Mouse (Mus musculus): Measurements from ENCODE around the gene Prkag2.
A peak's percentile ranks its signal among the peaks of the same experiment; 100 is the strongest.

Gene Prkag2

DNA sequence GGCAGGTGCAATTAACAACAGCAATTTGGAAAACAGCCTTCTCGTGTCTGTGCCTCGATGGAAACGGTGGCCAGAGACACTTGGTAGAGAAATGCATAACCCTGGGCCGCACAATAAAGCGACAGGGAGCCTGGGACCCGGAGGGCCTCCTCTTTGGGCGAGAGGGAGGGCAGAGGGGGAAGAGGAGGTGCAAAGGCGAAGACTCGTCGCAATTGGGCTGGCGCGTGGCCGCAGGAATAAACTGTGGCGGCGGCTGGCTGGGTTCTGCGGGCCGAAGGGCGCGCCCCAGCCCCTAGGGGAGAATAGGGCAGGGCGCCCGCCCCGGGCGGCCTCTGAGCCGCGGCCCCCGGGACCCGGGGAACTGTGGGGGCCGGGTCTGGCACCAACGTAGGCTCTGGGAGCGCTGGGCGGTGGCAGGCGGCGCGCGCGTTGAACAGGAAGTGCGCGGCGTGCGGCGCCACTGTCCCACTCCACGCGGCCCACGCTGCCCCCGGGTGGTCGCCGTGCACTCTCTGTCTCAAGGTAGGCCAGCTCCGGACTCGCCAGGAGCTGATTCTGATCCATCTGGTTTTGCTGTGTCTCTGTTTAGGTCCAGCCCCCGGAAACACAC lies at the start of gene Prkag2:
TSS of gene Prkag2 (minus strand) at position 127 of the 610 bp plus-strand sequence.
- DNase-seq (ENCODE audit: low spot score): peak; percentile 54

DNA sequence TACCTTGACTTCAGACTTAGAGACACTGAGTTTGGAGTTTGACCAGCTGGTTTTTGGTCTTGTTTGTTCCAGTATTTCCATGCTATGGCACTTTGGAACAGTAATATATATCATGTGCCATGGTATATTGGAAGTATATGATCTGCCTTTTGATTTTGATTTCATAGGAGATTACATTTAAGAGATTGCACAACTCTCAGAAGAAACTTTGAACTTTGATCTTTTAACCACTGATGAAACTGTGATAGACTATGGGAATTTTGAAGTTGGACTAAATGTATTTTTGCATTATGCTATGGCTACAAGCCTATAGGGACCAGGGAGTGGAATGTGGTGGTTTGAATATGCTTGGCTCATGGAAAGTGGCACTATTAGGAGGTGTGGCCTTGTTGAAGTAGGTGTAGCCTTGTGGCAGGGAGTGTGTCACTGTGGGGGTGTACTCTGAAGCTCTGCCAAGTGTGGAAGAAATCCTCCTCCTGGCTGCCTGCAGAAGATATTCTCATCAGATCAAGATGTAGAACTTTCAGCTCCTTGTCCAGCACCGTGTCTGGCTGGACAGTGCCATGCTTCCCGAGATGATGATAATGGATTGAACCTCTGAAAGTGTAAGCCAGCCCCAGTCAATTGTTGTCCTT lies 49.0 kb upstream of the Prkag2 start:
- no peak for DNase-seq (ENCODE audit: low spot score)

DNA sequence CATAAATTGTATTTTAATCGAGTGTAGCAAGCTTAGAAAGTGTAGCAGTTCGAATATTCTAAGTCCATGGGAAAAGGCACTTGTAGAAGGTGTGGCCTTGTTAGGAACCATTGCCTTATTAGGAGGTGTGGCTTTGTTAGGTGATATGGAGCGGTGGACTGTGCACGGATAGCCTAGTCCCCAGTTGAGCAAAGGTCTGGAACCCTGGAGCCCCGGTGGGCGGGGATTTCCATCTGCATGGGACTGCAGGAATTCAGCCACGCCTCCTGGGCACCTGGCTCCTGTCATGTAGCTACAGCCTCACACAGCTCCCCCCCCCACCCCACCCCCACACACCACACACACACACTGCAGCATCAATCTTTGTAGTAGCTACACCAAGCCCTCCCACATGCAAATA lies 46.3 kb upstream of the Prkag2 start:
- DNase-seq (ENCODE audit: low spot score): no peak

GRCm38 (mm10) chr5:25127865-25128264 lies 27.4 kb upstream of the Prkag2 start:
- DNase-seq (ENCODE audit: low spot score): no peak

DNA sequence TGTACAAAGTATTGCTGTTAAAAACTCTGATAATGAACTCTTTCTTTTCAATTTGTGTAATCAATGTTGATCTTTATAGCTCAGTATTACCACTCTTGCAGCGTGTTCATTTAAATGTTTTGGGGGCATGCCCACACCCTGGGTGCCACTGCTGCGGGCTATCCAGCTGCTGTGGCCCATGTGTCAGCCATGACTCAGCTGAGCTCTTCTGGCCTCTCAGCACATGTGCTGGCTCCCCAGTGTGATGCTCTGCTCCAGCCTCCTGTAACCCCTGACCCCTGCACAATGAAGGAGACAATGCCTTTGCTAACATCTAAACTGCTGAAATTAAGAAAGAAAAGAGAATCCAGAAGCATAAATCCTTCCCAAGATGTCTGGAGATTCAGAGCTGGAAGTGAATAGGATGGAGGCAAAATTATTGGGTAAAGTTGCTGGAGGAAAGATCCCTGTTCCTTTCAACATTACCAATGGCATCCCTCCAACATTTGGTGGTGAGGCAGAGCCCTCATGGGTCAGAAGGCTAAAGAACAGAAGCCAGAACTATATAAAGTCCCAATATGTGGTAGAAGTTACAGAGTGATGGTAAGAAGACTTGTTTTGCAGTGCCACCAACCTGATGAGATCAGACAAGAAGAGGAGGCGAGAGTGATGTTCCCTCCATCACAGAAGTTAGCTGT lies 25.6 kb upstream of the Prkag2 start:
- DNase-seq (ENCODE audit: low spot score): no peak

- DNase-seq (ENCODE audit: low spot score): no peak
Observed at GRCm38 (mm10) chr5:25122534-25122933, 22.1 kb upstream of the Prkag2 start.

- no peak for DNase-seq (ENCODE audit: low spot score)
Observed at GRCm38 (mm10) chr5:25119148-25119547, 18.7 kb upstream of the Prkag2 start.

DNA sequence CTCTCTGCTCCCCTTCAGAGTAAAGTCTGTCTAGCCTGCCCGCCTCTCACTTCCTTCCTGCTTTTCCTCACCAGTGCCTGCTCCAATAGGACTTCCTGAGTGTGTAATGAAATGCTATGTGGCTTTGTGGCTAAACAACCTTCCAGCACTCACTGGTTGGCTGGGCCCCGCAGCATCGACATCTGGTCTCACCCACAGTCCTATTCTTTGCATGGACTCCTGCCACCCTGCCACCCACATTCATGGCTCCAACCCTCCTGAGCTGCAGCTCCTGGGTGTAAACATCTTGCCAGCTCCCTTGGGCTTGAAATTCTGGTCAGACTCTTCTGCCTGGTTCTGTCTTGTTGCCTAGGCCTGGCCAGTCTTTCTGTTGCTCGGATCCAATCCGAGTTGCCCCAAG lies 15.6 kb upstream of the Prkag2 start:
- no peak for DNase-seq (ENCODE audit: low spot score)

GRCm38 (mm10) chr5:25115216-25115615 lies 14.8 kb upstream of the Prkag2 start:
- no peak for DNase-seq (ENCODE audit: low spot score)

- DNase-seq (ENCODE audit: low spot score): no peak
Observed at GRCm38 (mm10) chr5:25114110-25114509, 13.7 kb upstream of the Prkag2 start.

GRCm38 (mm10) chr5:25110314-25110713 lies 9.9 kb upstream of the Prkag2 start:
- DNase-seq (ENCODE audit: low spot score): no peak

DNA sequence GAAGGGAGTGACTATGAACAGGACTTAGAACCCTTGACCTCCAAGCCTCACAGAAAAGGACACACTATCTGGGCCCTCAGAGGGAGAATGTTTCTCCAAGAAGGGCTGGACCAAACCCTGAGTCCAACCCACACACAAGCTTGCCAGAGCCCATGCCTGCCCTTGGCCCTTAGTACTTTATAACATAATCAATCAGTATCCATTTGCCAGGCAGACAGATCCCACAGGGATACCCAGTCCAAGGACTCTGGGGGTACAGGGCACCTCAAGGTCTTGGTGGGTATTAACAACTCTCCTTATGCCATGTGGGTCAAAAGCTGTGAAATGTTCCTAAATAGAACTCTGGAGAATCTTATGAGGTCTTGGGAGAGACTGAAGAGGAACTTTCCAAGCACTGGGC lies 5.3 kb upstream of the Prkag2 start:
- no peak for DNase-seq (ENCODE audit: low spot score)

- peak; percentile 56 for DNase-seq (ENCODE audit: low spot score)
Observed at GRCm38 (mm10) chr5:25101126-25101523, 683 bp upstream of the Prkag2 start.

GRCm38 (mm10) chr5:25100157-25100515 lies 306 bp downstream of the Prkag2 start:
- peak; percentile 31 for DNase-seq (ENCODE audit: low spot score)

- DNase-seq (ENCODE audit: low spot score): peak; percentile 52
Observed at GRCm38 (mm10) chr5:25099367-25100156, 880 bp downstream of the Prkag2 start.

DNA sequence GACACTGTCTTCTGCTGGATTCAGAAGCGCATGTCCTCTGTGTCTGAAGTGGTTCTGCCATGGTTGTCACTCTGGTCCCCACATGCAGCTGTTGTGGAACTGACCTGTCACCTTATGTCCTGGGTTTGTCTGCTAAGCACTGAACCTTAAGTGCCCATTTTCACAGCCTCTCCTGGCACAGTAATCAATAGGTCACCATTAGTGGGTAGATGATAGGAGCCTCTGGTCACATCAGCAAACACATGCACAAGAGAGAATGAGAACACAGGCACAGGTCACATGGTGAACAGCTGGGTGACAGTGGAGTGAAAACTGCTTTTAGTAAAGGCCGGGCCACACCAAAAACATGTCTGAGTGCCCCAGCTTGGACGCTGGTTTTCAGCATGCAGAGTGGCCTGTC lies 2.6 kb downstream of the Prkag2 start:
- DNase-seq (ENCODE audit: low spot score): no peak

DNA sequence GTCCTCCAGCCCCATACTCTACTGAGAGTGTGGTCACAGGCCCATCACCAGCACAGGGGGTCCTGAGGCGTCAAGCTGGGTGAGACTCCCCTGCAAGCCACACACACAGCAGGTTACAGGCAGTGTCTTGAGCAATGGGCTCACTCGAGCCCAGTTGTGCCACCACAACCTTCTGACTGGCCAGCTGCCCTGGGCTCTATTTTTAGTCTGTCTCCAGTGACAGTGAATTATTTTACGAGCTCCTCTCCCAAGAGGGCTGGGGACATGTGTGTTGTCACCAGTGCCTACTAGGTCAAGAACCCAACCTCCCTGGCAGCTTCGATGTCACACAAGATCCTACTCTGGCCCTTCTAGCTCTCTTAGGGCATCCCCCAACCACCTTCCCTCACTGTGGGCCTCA lies 4.0 kb downstream of the Prkag2 start:
- DNase-seq (ENCODE audit: low spot score): no peak

DNA sequence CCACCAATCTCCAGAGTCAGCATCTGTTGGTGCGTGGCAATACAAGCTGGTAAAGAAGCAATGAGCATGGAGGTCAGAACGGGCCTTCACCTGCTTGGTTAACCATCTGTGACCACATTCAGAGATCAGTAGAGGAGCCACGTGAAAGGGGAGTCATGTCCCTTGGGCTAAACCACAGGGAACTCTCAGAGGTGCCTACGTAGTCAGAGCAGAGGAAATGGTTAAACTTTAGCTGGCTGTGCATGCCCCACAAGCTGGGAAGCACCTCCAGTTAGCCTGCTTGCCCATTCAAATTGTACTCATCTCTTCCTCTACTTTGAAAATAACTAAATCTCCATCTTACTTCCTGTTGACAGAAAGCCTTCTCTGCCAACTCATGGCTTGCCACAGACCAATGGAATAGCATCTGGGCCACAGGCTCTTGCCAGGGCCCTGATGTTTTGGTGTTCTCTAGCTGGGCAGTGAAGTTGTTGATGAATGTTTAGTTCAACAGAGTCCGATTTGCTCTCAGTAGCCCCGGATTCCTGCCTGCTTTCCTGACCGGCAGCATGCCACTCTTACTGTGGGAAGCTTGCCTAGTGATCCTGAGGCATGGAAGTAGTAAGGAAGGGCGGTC lies 7.7 kb downstream of the Prkag2 start:
- no peak for DNase-seq (ENCODE audit: low spot score)

- no peak for DNase-seq (ENCODE audit: low spot score)
Observed at GRCm38 (mm10) chr5:25089258-25089972, 11.0 kb downstream of the Prkag2 start.

- DNase-seq (ENCODE audit: low spot score): no peak
Observed at GRCm38 (mm10) chr5:25088633-25089032, 11.8 kb downstream of the Prkag2 start.

DNA sequence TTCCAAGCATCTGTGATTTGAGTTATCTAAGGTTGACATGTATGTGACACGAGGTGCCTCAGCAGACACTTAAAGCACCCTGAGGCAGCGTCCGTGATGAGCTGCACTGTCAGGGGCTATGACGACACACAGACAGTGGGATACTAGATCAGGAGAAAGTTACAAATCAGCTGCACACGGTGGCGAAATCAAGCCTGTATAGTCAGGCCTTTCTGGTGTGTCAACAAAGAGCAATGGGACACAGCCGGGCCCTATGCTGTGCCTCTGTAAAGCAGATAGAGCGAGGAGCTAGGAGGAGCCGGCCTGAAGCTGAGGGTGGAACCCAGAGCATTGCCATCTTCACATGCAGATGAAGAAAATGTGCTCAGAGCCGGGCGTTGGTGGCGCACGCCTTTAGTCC lies 12.3 kb downstream of the Prkag2 start:
- no peak for DNase-seq (ENCODE audit: low spot score)

GRCm38 (mm10) chr5:25087064-25087463 lies 13.4 kb downstream of the Prkag2 start:
- DNase-seq (ENCODE audit: low spot score): no peak

Measured in testis, postnatal 14 days (tissue).